Mouse (Mus musculus) hindbrain, embryonic 11.5 days (tissue): ENCODE measurements around the gene Mrpl10. TPM values are rescaled to one million over a fixed set of nuclear protein-coding genes. Genes with fewer than 3 reads are reported as not detected.
A peak's percentile ranks its signal among the peaks of the same experiment; 100 is the strongest.

Source experiments
- ATAC-seq: fragments of 200-750 bp; cut with Nextera tagmentation; 2 replicates; pipeline ENCODE4 v1.8.0; 2017; ENCODE audit warnings: mild to moderate bottlenecking, moderate TSS enrichment, moderate library complexity; ENCODE audit not compliant: low FRiP score
- DNase-seq: peaks from one replicate; pipeline ENCODE4 v3.0.0-alpha.2; 2015; ENCODE audit warnings: low spot score
- H3K27ac ChIP-seq: fragments of 300-500 bp; sonication (generic); 2 replicates; pipeline ENCODE4 v1.5.1; 2014; ENCODE audit warnings: mild to moderate bottlenecking, low read depth, low read length
- H3K27me3 ChIP-seq: fragments of 300-500 bp; sonication (generic); 2 replicates; pipeline ENCODE4 v1.6.1; 2014; ENCODE audit warnings: mild to moderate bottlenecking, low read length, moderate library complexity, mixed read lengths; ENCODE audit not compliant: control insufficient read depth, insufficient read depth
- H3K36me3 ChIP-seq: fragments of 300-500 bp; sonication (generic); 2 replicates; pipeline ENCODE4 v1.6.1; 2014; ENCODE audit warnings: mild to moderate bottlenecking, low read length, moderate library complexity, mixed read lengths; ENCODE audit not compliant: control insufficient read depth, insufficient read depth
- H3K4me1 ChIP-seq: fragments of 300-500 bp; sonication (generic); replicated peaks from 2 replicates; pipeline ENCODE4 v1.6.1; 2014; ENCODE audit warnings: low read length, mixed read lengths; ENCODE audit not compliant: control insufficient read depth, insufficient read depth
- H3K4me2 ChIP-seq: fragments of 300-500 bp; sonication (generic); replicated peaks from 2 replicates; pipeline ENCODE4 v1.6.1; 2014; ENCODE audit warnings: mild to moderate bottlenecking, low read depth, low read length
- H3K4me3 ChIP-seq: fragments of 300-500 bp; sonication (generic); 2 replicates; pipeline ENCODE4 v1.5.1; 2014; ENCODE audit warnings: low read depth, low read length
- H3K9ac ChIP-seq: fragments of 300-500 bp; sonication (generic); 2 replicates; pipeline ENCODE4 v1.6.1; 2014; ENCODE audit warnings: low read depth, low read length
- H3K9me3 ChIP-seq: fragments of 300-500 bp; sonication (generic); 2 replicates; pipeline ENCODE4 v1.6.1; 2016; ENCODE audit warnings: low read length; ENCODE audit not compliant: control insufficient read depth
- WGBS: fragments of 180-500 bp; shearing (Covaris S2); extraction: QIAGEN DNeasy Blood & Tissue Kit; methylation state at CpG from one replicate; pipeline ENCODE4 v1.1.7; 2014; 5-methylcytosine and 5-hydroxymethylcytosine counted together
- polyA plus RNA-seq: library from polyadenylated mRNA; unstranded; fragments of >200 nt; fragmentation: Nextera tagmentation; extraction: Ambion mirVana; gene quantifications from 2 replicates; pipeline ENCODE4 v1.2.1, GENCODE M21; 2014

The Mrpl10 gene
- polyA plus RNA-seq, 1 experiment from 2014 or later, result 79.4 TPM

GRCm38 (mm10) chr11:97036141-97036540, 5.2 kb upstream of the Mrpl10 start:
- DNase-seq (no peak), ATAC-seq (no peak)
- Histone ChIP-seq H3K4me3 (no peak overlapping the region), H3K9ac (no peak overlapping the region), H3K27ac (no peak overlapping the region), H3K4me2 (no peak overlapping the region), H3K9me3 (no peaks in the 10 kb centered on the region), H3K27me3 (no peaks in the 10 kb centered on the region), H3K36me3 (no peaks in the 10 kb centered on the region), H3K4me1 (no peaks in the 10 kb centered on the region)
- WGBS, result 79% methylated on average over 5 of the region's 5 CpGs

- Histone ChIP-seq H3K27ac (no peak overlapping the region), H3K36me3 (no peaks in the 10 kb centered on the region), H3K27me3 (no peaks in the 10 kb centered on the region), H3K4me3 (no peak overlapping the region), H3K9ac (no peak overlapping the region), H3K4me1 (no peaks in the 10 kb centered on the region; the same call in 1 of the 2 replicates), H3K9me3 (no peaks in the 10 kb centered on the region), H3K4me2 (no peak overlapping the region)
- WGBS, result 74% methylated on average over 7 of the region's 7 CpGs
- DNase-seq (no peak), ATAC-seq (no peak)
Measured at GRCm38 (mm10) chr11:97038881-97039280, 2.5 kb upstream of the Mrpl10 start.

- Histone ChIP-seq H3K9ac (peak overlapping the region; percentile 52; the same call in 1 of the 2 replicates), H3K36me3 (no peaks in the 10 kb centered on the region), H3K27ac (no peak overlapping the region), H3K27me3 (no peaks in the 10 kb centered on the region), H3K4me3 (peak overlapping the region; percentile 83; the same call in 1 of the 2 replicates), H3K4me2 (peak overlapping the region; percentile 63), H3K9me3 (no peaks in the 10 kb centered on the region), H3K4me1 (no peaks in the 10 kb centered on the region; the same call in 1 of the 2 replicates)
- ATAC-seq (no peak), DNase-seq (no peak)
- 45% methylated on average over 12 of the region's 12 CpGs for WGBS
Measured at GRCm38 (mm10) chr11:97040301-97041021, 899 bp upstream of the Mrpl10 start.

GRCm38 (mm10) chr11:97044902-97045301, 3.5 kb downstream of the Mrpl10 start:
- no peak overlapping the region for H3K4me3 ChIP-seq
- no peaks in the 10 kb centered on the region; the same call in 1 of the 2 replicates for H3K4me1 ChIP-seq
- H3K4me2 ChIP-seq, result no peak overlapping the region
- 95% methylated on average over 8 of the region's 8 CpGs for WGBS
- H3K9me3 ChIP-seq, result no peaks in the 10 kb centered on the region
- DNase-seq (no peak), ATAC-seq (no peak)
- no peaks in the 10 kb centered on the region for H3K27me3 ChIP-seq
- H3K27ac ChIP-seq, result no peak overlapping the region
- H3K36me3 ChIP-seq, result no peaks in the 10 kb centered on the region
- no peak overlapping the region for H3K9ac ChIP-seq

- H3K4me3 ChIP-seq, result no peak overlapping the region
- H3K9ac ChIP-seq, result no peak overlapping the region
- ATAC-seq, result no peak
- H3K9me3 ChIP-seq, result no peaks in the 10 kb centered on the region
- H3K36me3 ChIP-seq, result no peaks in the 10 kb centered on the region
- H3K4me2 ChIP-seq, result no peak overlapping the region
- no peak for DNase-seq
- H3K27me3 ChIP-seq, result no peaks in the 10 kb centered on the region
- WGBS, result 80% methylated on average over 7 of the region's 7 CpGs
- no peaks in the 10 kb centered on the region; the same call in 1 of the 2 replicates for H3K4me1 ChIP-seq
- no peak overlapping the region for H3K27ac ChIP-seq
Measured at GRCm38 (mm10) chr11:97045861-97046260, 4.5 kb downstream of the Mrpl10 start.

DNA sequence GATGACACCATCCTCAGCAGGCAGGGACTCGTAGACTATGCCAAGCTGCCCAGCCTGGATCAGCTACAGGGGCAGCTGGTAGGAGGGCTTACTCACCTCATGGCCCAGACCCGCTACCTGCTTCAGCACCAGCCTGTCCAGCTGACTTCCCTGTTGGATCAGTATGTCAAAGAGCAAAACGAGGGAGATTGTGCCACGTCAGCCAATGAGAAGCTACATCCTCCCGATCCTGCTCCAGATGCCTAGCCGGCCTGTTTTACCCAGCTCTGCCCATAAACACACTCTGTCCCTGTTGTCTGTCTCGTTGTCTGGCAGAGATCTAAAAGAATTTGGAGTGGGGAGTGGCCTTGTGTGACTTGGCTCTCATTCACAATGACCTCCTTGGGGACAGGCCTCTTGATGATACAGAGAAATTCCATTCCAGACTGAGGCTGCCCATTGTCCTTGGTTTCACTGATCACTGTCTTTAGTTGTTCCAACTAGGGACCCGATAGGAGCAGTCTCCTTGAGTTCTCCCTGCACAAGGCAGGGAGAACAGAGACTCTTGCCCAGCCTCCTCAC, 6.8 kb downstream of the Mrpl10 start:
- H3K36me3 ChIP-seq, result no peaks in the 10 kb centered on the region
- ATAC-seq, result no peak

DNA sequence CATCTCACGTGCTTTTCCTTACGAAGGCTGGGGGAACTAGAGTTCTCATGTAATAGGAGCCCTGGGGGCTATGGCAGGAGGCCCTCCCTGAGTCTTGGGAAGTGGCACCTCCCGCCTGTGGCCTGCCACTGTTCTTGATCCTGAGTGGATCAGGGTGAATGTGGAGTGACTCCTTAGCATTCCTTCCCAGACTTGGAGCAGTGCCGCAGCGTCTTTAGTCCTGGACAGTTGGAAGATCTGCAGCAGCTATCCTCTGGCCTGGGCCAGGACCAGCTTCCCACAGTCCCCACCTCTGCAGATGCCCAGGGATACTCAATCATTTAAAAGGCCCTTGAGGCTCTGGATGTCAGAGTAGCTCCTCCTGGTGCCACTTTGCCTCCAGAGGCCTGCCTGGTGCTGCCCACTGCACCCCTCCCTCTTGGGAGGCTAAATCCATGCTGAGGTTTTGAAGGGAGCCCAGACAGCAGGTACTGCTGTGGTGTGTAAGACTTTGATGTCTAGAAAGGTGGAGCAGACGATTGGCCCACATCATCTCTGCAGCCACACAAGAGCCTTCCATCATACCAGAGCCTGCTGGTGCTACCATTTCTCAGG, 8.2 kb downstream of the Mrpl10 start:
- Histone ChIP-seq H3K4me2 (no peak overlapping the region), H3K9ac (no peak overlapping the region), H3K4me3 (no peak overlapping the region), H3K36me3 (no peaks in the 10 kb centered on the region), H3K9me3 (no peaks in the 10 kb centered on the region), H3K27me3 (no peaks in the 10 kb centered on the region), H3K27ac (no peak overlapping the region), H3K4me1 (peaks cover 6% of the 10 kb centered on the region)
- ATAC-seq, result no peak
- WGBS, result 87% methylated on average over 6 of the region's 6 CpGs
- no peak for DNase-seq

More for the DNA sequence above, 6.8 kb downstream of the Mrpl10 start:
- Histone ChIP-seq H3K27ac (no peak overlapping the region), H3K4me1 (peaks cover 6% of the 10 kb centered on the region), H3K9me3 (no peaks in the 10 kb centered on the region), H3K9ac (no peak overlapping the region), H3K27me3 (no peaks in the 10 kb centered on the region), H3K4me2 (no peak overlapping the region), H3K4me3 (no peak overlapping the region)
- DNase-seq, result no peak
- WGBS, result 86% methylated on average over 8 of the region's 8 CpGs

DNA sequence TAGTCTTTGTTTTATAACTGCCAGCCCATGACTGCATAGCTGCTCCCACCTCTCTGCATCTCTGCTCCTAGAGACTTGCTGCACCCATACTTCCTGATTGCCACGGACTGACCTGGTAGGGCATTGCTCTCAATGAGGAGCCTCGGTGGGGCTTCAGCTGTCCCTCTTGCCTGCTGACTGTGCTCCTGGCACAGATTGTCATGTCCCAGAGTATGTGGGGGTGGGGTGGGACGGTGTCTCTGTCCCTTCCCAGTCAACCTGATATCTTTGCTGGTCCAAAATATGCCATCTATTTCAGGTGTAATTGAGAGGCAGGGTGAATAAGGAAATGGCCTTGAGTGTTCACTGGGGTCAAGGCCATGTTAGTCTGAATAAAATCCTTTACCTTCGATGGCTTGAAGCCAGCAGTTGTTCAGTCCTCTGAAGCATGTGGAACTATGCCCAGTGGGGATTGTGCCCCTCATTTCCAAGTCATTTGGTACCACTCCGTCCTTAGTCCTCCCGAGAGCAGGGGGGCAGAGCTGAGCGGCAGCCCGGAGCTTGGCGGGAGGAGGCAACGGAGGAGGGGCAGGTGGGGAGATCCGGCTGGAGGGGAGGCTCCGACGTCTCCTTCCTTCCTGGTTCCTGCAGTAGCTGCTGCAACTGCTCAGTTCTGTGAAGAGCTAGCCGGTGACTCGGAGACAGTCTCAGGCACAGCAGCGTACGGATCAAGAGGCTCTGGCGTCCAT, 9.0 kb downstream of the Mrpl10 start, which contains the start of gene Osbpl7:
Gene Osbpl7 (plus strand): TSS at position 413 of the 728 bp plus-strand sequence.
- H3K27me3 ChIP-seq, result no peaks in the 10 kb centered on the region
- H3K4me1 ChIP-seq, result peaks cover 6% of the 10 kb centered on the region
- DNase-seq, result peak; percentile 72
- ATAC-seq, result peak; percentile 76
- peak within 1 kb of the TSS; percentile 60 for H3K9ac ChIP-seq
- peak within 1 kb of the TSS; percentile 52 for H3K4me3 ChIP-seq
- H3K36me3 ChIP-seq, result no peaks in the 10 kb centered on the region
- H3K9me3 ChIP-seq, result no peaks in the 10 kb centered on the region
- H3K4me2 ChIP-seq, result peak within 1 kb of the TSS; percentile 65
- no peak within 1 kb of the TSS for H3K27ac ChIP-seq
- 9% methylated on average over 18 of the region's 18 CpGs for WGBS
